Mouse (Mus musculus): ENCODE measurements around the gene 6030468B19Rik. TPM values are rescaled to one million over a fixed set of nuclear protein-coding genes. Genes with fewer than 3 reads are reported as not detected.

6030468B19Rik gene
- total RNA-seq, 1 experiment: not detected

DNA sequence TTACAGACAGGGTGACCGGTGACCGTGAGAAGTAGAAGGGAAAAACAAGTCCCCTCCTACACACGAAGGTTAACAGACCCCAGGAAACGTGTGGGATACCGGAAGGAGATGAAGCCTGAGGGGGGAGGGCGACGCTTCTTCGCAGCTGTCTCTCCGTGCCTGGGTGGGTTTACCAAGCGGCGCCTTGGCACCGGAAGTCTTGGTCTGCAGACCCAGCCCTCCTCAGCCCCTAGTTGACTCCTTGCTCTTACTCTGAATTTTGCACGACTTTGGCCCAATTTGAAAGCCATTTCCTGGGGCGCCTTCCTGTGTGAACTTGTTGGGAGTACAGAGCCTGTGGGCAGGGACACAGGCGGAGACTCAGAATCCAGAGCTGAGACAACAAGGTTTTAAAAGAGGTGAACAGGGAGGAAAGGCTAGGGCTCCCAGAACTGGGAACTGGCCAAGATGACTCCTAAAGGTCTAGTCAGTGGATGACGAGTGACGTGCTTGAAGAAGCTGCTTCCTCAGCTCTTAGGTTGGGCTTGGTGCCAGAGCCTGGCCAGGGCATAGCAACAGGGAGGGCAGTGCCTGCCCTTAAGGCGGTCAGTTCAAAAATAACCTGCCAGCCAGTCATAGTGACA lies 16.1 kb upstream of the 6030468B19Rik start:
- H3K27ac ChIP-seq (ENCODE audit: insufficient read depth, low read depth, low read length, poor library complexity, severe bottlenecking): peak overlapping the region; percentile 69
- peaks cover 9% of the 10 kb centered on the region; the same call in 1 of the 2 replicates for H3K36me3 ChIP-seq (ENCODE audit: control insufficient read depth, insufficient read depth, low read length, poor library complexity, severe bottlenecking)
- H3K9me3 ChIP-seq (ENCODE audit: control insufficient read depth, insufficient read depth, low read depth, low read length): no peaks in the 10 kb centered on the region
- TF ChIP-seq MAFK (IDR thresholded peaks at IDR 0.05; ENCODE audit: insufficient read depth, low read depth, low read length) (no peak), ZC3H11A (IDR thresholded peaks at IDR 0.05; ENCODE audit: borderline replicate concordance, low read depth, low read length) (no peak), ZNF384 (IDR thresholded peaks at IDR 0.05; ENCODE audit: low read depth, low read length) (no peak), CHD2 (IDR thresholded peaks at IDR 0.05; ENCODE audit: low read depth, low read length) (no peak), HCFC1 (IDR thresholded peaks at IDR 0.05; ENCODE audit: borderline replicate concordance, insufficient read depth, low read length) (no peak)
- DNase-seq (ENCODE audit: low read depth, low spot score): no peak
- peaks cover 8 to 29% of the 10 kb centered on the region in 2 experiments; a peak in 3 of 4 replicates for H3K4me1 ChIP-seq (ENCODE audit: control insufficient read depth in 2 of 2, insufficient read depth in 2 of 2, low read length in 2 of 2, poor library complexity in 1 of 2)
- peak overlapping the region; percentile 73 to 78 for H3K4me3 ChIP-seq (ENCODE audit: insufficient read depth in 1 of 2, low read depth in 1 of 2, low read length in 2 of 2, poor library complexity in 1 of 2, severe bottlenecking in 1 of 2)
- in situ Hi-C loops (cut with MboI; ENCODE audit: low sequenced_read_pairs in 2 of 2, unreplicated experiment in 2 of 2): no loop called here
- H3K9ac ChIP-seq (ENCODE audit: insufficient read depth, low read depth, low read length, poor library complexity, severe bottlenecking): peak overlapping the region; percentile 49

DNA sequence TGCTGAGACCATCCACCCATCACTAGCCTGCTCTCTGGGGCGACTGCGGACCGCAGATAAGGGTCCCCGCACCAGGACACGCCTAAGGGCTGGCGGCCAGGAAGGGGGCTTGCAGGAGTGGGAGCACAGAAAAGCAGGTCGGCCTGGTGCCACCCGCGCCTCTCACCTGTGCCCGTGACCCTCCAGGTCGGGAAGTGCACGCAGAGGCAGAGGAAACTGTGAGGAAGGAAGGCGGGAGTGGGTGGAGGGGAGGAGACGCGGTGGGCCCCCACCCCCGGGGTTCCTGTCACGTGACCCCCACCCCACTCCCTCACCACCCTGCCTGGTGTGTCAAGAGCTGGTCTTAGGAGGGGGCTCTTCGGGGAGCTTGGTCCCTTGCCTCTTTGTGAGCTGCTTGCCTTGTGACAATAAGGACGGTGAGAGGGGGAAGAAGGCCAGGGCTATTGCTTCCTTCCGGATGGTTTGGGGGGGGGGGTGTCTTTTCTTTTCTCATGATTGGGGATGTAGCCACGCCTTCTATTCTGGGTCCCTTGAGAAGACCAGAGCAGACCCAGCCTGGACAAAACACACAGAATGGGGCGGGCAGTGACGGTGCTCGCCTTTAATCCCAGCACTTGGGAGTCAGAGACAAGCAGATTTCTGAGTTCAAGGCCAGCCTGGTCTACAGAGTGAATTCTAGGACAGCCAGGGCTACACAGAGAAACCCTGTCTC lies 15.3 kb upstream of the 6030468B19Rik start, which contains the start of the genes Tmc8 and Tmc6:
Gene Tmc8, plus strand, starts transcription at position 84 of the 712 bp plus-strand sequence.
Gene Tmc6, minus strand, starts transcription at position 206 of the 712 bp plus-strand sequence.
- peaks cover 8 to 33% of the 10 kb centered on the region in 2 experiments; a peak in 3 of 4 replicates for H3K4me1 ChIP-seq (ENCODE audit: control insufficient read depth in 2 of 2, insufficient read depth in 2 of 2, low read length in 2 of 2, poor library complexity in 1 of 2)
- TF ChIP-seq MAFK (IDR thresholded peaks at IDR 0.05; ENCODE audit: insufficient read depth, low read depth, low read length) (no peak), HCFC1 (IDR thresholded peaks at IDR 0.05; ENCODE audit: borderline replicate concordance, insufficient read depth, low read length) (no peak), CHD2 (IDR thresholded peaks at IDR 0.05; ENCODE audit: low read depth, low read length) (no peak), ZNF384 (IDR thresholded peaks at IDR 0.05; ENCODE audit: low read depth, low read length) (no peak), ZC3H11A (IDR thresholded peaks at IDR 0.05; ENCODE audit: borderline replicate concordance, low read depth, low read length) (no peak)
- H3K4me3 ChIP-seq (ENCODE audit: insufficient read depth in 1 of 2, low read depth in 1 of 2, low read length in 2 of 2, poor library complexity in 1 of 2, severe bottlenecking in 1 of 2): peak within 1 kb of the TSS; percentile 73 to 78
- peak within 1 kb of the TSS; percentile 69 for H3K27ac ChIP-seq (ENCODE audit: insufficient read depth, low read depth, low read length, poor library complexity, severe bottlenecking)
- H3K9ac ChIP-seq (ENCODE audit: insufficient read depth, low read depth, low read length, poor library complexity, severe bottlenecking): peak within 1 kb of the TSS; percentile 70
- H3K36me3 ChIP-seq (ENCODE audit: control insufficient read depth, insufficient read depth, low read length, poor library complexity, severe bottlenecking): peaks cover 9% of the 10 kb centered on the region; the same call in 1 of the 2 replicates
- in situ Hi-C loops (cut with MboI; ENCODE audit: low sequenced_read_pairs in 2 of 2, unreplicated experiment in 2 of 2): no loop called here
- no peaks in the 10 kb centered on the region for H3K9me3 ChIP-seq (ENCODE audit: control insufficient read depth, insufficient read depth, low read depth, low read length)
- DNase-seq (ENCODE audit: low read depth, low spot score): no peak

GRCm38 (mm10) chr11:117782705-117783034 lies 14.8 kb upstream of the 6030468B19Rik start:
- H3K9ac ChIP-seq (ENCODE audit: insufficient read depth, low read depth, low read length, poor library complexity, severe bottlenecking): peak overlapping the region; percentile 64
- DNase-seq (ENCODE audit: low read depth, low spot score): no peak
- peaks cover 5% of the 10 kb centered on the region; the same call in 1 of the 2 replicates for H3K36me3 ChIP-seq (ENCODE audit: control insufficient read depth, insufficient read depth, low read length, poor library complexity, severe bottlenecking)
- no peaks in the 10 kb centered on the region for H3K9me3 ChIP-seq (ENCODE audit: control insufficient read depth, insufficient read depth, low read depth, low read length)
- H3K4me3 ChIP-seq (ENCODE audit: insufficient read depth in 1 of 2, low read depth in 1 of 2, low read length in 2 of 2, poor library complexity in 1 of 2, severe bottlenecking in 1 of 2): peak overlapping the region; percentile 41 to 78
- H3K27ac ChIP-seq (ENCODE audit: insufficient read depth, low read depth, low read length, poor library complexity, severe bottlenecking): no peak overlapping the region
- TF ChIP-seq CHD2 (IDR thresholded peaks at IDR 0.05; ENCODE audit: low read depth, low read length) (no peak), HCFC1 (IDR thresholded peaks at IDR 0.05; ENCODE audit: borderline replicate concordance, insufficient read depth, low read length) (no peak), ZNF384 (IDR thresholded peaks at IDR 0.05; ENCODE audit: low read depth, low read length) (no peak), ZC3H11A (IDR thresholded peaks at IDR 0.05; ENCODE audit: borderline replicate concordance, low read depth, low read length) (no peak), MAFK (IDR thresholded peaks at IDR 0.05; ENCODE audit: insufficient read depth, low read depth, low read length) (no peak)
- peaks cover 8 to 33% of the 10 kb centered on the region in 2 experiments; a peak in 3 of 4 replicates for H3K4me1 ChIP-seq (ENCODE audit: control insufficient read depth in 2 of 2, insufficient read depth in 2 of 2, low read length in 2 of 2, poor library complexity in 1 of 2)
- in situ Hi-C loops (cut with MboI; ENCODE audit: low sequenced_read_pairs in 2 of 2, unreplicated experiment in 2 of 2): no loop called here

GRCm38 (mm10) chr11:117783089-117783488 lies 14.4 kb upstream of the 6030468B19Rik start:
- no peak for DNase-seq (ENCODE audit: low read depth, low spot score)
- no peak for TF ChIP-seq CHD2 (IDR thresholded peaks at IDR 0.05; ENCODE audit: low read depth, low read length)
- TF ChIP-seq HCFC1 (IDR thresholded peaks at IDR 0.05; ENCODE audit: borderline replicate concordance, insufficient read depth, low read length): no peak
- TF ChIP-seq ZC3H11A (IDR thresholded peaks at IDR 0.05; ENCODE audit: borderline replicate concordance, low read depth, low read length): no peak
- TF ChIP-seq ZNF384 (IDR thresholded peaks at IDR 0.05; ENCODE audit: low read depth, low read length): no peak
- TF ChIP-seq MAFK (IDR thresholded peaks at IDR 0.05; ENCODE audit: insufficient read depth, low read depth, low read length): no peak
- Histone ChIP-seq H3K4me1 (ENCODE audit: control insufficient read depth in 2 of 2, insufficient read depth in 2 of 2, low read length in 2 of 2, poor library complexity in 1 of 2) (peaks cover 8 to 33% of the 10 kb centered on the region in 2 experiments; a peak in 3 of 4 replicates), H3K36me3 (ENCODE audit: control insufficient read depth, insufficient read depth, low read length, poor library complexity, severe bottlenecking) (peaks cover 2% of the 10 kb centered on the region; the same call in 1 of the 2 replicates), H3K9ac (ENCODE audit: insufficient read depth, low read depth, low read length, poor library complexity, severe bottlenecking) (peak overlapping the region; percentile 64), H3K9me3 (ENCODE audit: control insufficient read depth, insufficient read depth, low read depth, low read length) (no peaks in the 10 kb centered on the region), H3K27ac (ENCODE audit: insufficient read depth, low read depth, low read length, poor library complexity, severe bottlenecking) (no peak overlapping the region), H3K4me3 (ENCODE audit: insufficient read depth in 1 of 2, low read depth in 1 of 2, low read length in 2 of 2, poor library complexity in 1 of 2, severe bottlenecking in 1 of 2) (peak overlapping the region; percentile 51 to 78)
- in situ Hi-C loops (cut with MboI; ENCODE audit: low sequenced_read_pairs in 2 of 2, unreplicated experiment in 2 of 2): no loop called here
